Mouse (Mus musculus): ENCODE measurements around the gene Unc119.
A peak's percentile ranks its signal among the peaks of the same experiment; 100 is the strongest.

Unc119 gene

DNA sequence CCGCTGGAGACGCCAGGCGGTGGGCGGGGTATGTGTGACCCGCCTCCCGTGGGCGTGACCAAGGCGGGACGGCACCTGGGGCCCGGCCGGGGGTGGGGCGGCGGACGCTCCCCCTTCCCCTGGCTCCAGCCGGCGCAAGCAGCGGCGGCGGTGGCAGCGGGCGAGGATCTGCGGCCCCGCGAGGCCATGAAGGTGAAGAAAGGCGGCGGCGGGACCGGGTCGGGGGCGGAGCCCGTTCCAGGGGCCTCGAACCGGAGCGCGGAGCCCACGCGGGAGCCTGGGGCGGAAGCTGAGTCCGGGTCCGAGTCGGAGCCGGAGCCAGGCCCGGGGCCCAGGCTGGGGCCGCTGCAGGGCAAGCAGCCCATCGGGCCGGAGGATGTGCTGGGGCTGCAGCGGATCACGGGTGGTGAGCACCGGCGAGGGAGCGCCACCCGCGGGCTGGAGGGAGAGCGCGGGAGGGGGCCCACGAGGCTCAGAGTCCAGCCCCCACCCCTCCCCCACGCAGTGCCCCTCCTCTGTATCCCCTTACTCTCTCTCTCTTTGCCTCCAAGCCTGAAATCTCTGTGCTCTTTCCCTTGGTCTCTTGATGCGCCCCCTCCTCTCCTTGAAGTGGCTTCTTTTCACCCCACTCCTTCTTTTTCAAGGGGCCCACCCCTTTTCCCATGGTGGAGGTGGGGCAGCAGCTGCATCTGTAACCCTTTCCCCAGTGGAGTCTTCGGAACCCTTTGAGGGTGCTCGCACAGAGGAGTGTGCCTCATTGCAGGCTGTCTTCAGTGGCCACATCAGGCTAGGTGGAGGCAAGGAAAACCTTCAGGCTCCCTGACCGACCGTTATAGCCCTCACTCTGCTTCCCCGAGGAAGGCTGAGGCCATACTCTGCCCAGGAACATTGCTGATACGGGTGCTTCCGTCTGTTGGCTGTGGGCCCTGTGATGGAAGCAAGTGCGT is at the start of gene Unc119:
Gene Unc119 (plus strand): TSS at position 102 of the 947 bp plus-strand sequence.
- DNase-seq (ENCODE audit: low spot score in 2 of 2), result peak; percentile 62 to 76

DNA sequence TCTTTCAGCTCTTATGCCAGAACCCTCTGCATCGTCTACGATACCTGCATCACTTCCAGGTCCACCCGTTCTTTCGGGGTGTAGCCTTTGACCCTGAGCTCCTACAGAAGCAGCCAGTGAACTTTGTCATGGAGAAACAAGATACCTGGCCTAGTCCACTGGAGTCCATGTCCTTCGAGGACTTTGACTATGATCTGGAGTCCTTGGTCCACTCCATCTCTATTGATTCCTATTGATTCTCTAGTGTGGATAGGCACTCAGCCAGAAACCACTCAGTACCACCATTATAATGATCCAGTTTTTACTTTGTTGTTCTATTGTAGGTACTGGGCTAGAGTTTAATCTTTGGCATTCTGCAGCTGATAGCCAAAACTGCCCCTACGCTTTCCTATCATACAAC is 48.7 kb upstream of the Unc119 start:
- DNase-seq (ENCODE audit: low spot score in 2 of 2), result no peak

DNA sequence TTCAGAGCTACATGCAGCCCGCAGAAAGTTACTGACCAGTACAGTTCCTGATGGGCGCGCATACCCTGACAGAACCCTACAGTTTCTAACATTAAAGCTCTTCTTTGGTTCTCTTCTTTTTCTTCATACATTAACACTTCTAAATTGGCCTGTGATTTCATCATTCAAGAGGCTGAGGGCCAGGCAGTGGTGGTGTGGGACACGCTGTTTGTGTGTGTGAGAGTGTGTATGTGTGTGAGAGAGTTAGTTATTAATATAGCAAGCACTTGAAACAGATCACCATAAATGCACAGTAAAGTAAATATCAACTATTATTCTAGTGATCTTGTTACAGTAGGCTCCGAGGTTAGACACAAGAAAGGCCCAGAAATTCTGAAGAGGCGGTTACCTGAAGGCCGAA is 42.4 kb upstream of the Unc119 start:
- DNase-seq (ENCODE audit: low spot score in 2 of 2), result no peak

DNA sequence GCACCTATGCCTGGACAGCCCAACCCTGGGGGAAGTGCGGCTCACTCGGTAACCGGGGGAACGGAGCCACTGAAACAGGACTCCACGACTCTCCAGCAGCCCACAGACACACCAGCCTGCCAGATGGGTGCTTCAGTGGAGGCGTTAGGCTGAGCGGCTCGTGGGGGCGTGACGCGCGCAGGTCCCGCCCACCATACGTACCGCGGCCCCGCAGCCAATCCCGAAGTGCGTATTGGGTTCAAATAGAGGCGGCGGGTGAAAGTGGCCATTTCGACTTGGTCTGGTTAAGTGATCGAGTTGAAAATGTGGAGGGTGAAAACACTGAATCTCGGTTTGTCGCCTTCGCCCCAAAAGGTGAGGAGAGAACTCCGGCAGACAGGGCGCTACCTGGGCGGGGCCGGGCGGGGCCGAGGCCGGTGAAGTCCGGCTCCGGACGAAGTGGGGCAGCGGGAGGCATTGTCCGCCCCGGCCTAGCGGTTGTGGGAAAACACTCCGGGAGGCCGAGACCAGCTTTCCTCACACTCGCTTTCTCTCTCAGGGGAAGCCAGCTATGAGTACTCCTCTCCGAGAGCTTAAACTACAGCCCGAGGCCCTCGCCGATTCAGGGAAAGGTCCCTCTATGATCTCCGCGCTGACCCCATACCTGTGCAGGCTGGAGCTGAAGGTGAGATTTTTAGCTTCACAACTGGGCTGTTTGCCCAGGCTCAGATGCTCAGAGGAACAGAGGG is 41.8 kb upstream of the Unc119 start, which contains the start of gene Spag5:
Gene Spag5 (plus strand): TSS at position 173 of the 728 bp plus-strand sequence.
- peak; percentile 84 to 90 for DNase-seq (ENCODE audit: low spot score in 2 of 2)

DNA sequence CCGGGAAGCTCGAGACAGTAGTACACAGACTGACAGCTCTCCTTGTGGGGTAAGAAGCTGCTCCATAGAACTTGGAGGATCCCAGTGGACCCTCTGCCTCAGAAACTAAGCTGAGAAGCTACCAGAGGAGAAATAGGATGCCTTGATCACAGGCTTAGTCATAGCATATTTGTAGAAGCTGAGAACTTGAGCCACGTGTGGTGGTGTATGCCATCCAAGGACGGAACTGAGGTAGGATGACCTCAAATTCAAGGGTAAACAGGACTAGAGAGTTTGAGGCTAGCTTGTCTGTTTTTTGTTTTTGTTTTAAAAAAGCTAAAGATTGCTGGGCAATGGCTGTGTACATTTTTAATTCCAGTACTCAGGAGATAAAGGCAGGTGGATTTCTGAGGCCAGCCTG is 38.0 kb upstream of the Unc119 start:
- no peak for DNase-seq (ENCODE audit: low spot score in 2 of 2)

DNA sequence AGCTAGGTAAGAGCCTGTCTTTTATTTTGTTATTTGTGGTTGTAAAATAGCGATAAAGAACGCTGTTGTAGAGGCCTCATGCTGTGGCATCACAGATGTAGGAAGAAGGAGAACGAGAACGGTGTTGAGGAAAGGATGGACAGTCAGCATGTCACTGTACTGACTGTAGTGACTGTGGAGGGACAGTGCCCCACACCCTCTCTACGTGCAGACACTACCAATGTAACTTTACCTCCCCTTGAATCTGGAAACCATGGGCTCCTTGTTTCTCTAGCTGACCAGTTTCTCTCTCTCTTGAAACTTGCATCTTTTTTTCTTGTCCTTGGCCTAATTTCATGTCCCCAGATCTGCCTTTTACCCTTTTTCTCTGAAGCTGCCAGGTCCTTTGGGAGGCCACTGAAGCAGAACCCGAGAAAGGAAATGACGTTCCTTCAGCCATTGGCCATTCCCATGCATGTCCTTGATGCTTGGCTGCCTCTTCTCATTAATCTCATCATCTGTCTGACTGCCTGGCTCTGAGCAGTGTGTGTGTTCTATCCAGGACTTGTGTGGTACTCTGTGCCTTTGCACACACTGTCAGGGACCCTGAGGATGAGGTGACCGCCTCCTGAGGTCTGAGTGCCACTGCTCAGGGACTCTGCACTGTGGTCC is 32.3 kb upstream of the Unc119 start:
- no peak for DNase-seq (ENCODE audit: low spot score in 2 of 2)

DNA sequence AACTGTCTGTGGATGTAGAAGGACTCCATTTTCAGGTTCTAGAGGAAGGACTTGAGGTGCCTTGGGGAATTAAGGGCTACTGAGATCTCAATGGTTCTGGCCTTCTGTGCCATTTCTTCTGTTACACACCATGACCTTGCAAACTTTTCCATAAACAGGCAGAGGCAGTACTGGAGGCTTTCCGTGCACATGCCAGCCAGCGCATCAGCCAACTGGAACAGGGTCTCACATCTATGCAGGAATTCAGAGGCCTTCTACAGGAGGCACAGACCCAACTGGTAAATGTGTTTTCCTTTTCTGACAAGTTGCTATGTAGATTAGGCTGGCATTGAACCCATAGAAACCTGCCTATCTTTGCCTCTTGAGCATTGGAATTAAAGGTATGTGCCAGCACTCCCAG is 29.6 kb upstream of the Unc119 start:
- no peak for DNase-seq (ENCODE audit: low spot score in 2 of 2)

DNA sequence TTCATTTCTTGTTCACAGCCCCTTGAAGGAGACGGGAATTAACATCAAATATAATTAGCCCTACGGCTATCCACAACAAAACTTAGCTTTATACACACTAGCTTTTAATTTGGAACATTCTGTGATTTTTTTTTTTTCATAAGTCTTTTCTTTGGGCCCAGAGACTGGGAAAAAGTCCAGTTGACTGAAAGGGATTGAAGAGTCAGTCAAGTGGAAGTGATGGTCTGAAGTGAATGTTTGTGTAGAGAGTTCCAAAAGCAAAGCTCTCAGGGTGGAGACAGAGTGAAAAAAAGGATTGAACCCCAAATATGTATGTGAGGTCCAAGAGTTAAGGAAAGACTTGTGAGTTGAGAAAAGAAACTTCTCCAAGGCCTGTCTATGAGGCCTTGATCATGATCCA is 24.9 kb upstream of the Unc119 start:
- no peak for DNase-seq (ENCODE audit: low spot score in 2 of 2)

DNA sequence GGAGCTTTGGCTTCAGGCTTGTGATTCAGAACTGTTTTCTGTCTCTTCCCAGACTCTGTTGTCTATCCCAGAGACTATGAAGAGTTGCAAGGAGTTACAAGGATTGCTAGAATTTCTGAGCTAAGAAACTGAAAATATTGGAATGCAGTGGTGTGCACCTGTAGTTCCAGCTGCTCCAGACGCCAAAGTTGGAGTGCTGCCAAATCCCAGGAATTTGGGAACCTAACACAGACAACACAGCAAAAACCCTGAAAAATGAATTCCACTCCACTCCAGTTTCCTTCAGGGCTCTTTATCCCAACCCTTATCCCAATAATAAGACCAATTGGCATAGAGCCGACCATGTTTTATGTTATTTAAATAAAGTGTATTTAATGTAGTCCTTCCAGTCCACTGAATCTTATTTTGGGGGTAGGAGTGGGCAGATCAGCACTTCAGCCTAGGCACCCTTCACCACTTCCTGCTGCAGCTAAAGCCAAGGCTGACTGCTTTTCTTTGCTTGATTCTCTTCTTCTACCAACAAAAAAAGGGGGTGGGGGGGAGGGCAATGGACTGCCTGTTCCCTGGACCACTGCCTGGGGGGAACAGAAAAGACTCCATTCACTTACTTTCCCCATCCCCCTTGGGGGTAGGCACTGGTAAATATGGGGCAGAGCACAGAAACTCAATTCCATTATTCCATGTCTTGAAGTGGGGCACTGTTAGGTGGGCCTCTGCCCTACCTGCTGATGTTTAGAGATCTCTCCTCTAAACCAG is 21.0 kb upstream of the Unc119 start:
- no peak for DNase-seq (ENCODE audit: low spot score in 2 of 2)

DNA sequence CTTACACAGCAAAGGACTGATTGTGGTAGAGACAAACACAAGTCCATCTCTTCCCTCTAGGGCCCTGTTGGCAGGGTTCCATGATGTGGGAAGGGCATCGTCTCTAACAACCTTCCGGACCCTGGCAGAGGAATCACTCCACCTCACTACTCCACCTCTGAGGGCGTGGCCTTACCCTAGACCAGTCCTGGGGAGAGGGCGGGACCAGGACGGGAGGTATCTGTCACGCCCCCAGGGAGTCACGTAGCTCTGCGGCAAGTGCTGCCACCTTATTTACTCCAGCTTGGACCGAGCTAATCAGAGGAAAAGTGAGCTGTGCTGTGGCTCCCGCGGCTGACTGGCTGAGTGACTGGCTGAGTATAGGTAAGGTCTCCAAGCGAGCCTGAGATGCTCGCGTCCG is 20.4 kb upstream of the Unc119 start, which contains the start of gene Aldoc:
Gene Aldoc (plus strand): TSS at position 109 of the 400 bp plus-strand sequence.
- DNase-seq (ENCODE audit: low spot score in 2 of 2), result peak; percentile 63 to 83

DNA sequence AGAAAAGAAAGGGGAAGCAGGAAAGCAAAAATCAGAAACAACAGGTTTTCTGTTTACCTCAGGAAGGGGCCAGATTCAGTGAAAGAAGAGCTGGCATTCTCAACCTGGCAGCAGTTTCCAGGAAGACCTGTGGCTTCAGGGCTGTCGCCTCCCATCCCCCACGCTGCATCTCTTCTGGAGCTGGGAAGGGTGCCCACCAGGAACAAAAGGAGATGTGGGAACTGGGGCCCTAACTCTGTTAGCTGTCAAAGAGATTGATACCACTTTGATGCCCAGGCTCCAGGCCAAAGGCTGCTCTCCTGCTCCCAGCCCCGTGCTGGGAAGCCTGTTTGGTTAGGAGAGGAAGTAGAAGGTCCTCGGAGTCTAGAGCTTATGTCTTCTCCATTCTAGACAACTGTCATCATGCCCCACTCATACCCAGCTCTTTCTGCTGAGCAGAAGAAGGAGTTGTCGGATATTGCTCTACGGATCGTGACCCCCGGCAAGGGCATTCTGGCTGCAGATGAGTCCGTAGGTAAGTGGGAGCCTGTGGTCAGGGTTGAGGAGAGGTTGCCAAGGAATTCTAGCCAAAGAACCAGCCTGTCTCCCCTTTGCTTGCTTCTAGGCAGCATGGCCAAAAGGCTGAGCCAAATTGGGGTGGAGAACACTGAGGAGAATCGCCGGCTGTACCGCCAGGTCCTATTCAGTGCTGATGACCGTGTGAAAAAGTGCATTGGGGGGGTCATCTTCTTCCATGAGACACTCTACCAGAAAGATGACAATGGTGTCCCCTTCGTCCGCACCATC is 19.1 kb upstream of the Unc119 start:
- no peak for DNase-seq (ENCODE audit: low spot score in 2 of 2)

DNA sequence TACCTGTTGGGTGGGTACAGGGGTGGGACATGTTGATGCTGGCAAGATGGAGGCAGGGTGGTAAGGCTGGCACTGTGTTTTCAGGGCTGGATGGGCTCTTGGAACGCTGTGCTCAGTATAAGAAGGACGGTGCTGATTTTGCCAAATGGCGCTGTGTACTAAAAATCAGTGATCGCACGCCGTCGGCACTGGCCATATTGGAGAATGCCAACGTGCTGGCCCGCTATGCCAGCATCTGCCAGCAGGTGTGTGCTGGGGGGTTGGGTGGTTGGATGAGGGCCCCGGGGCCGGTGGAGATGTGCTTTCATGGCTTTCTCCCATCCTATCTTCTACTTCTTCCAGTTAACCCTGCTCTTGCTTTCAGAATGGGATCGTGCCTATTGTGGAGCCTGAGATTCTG is 18.3 kb upstream of the Unc119 start:
- DNase-seq (ENCODE audit: low spot score in 2 of 2), result no peak

DNA sequence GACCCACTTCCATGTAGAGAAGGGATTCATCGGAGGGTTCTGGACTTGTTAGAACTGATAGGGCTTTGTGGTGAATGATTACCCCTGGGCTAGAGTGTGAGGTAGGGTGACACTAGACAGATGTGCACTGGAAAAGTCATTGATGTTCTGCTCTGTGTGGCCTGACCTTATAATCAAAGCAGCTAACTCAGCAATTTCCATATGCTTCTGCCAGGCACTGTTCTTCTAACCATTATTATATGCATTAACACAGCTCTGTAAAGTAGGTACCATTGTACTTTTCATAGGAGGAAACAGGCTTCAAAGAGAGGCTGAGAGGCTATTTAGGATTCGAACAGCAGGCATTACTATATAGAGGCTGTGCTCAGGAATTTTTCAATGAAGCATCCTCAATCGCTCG is 16.1 kb upstream of the Unc119 start:
- DNase-seq (ENCODE audit: low spot score in 2 of 2), result no peak

DNA sequence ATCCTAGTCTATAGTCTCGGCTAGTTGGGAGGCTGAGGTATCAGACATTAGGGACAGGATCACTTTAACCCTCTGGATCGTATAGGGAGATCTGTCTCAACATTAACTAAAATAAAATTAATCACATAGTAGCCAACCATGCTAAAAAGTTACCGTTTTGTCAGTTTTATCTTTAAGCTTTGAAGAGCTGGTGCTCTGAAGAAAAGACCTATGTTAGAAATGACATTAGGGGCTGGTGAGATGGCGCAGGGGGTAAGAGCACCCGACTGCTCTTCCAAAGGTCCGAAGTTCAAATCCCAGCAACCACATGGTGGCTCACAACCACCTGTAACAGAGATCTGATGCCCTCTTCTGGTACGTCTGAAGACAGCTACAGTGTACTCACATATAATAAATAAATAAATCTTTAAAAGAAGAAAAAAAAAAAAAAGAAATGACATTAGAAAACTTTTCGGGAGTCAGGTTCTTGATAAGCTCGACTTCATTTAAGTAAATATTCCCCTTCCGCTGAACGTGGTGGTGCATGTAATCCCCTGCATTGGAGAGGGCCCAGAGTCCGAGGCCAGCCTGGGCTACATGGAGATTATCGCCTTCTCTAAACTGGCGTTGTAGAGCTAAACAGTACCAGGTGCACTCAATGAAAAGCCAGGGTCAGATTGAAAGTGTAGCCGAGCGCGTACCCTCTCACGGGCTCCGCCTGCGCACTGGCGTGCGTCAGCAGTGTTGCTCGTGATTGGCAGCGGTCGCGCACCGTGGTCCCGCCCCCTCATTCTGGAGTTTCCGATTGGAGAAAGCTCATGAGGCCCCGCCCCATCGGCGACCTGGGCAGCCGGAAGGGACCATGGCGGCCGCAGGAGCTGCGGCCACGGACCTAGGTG is 15.4 kb upstream of the Unc119 start, which contains the start of gene Pigs:
Gene Pigs (plus strand): TSS at position 782 of the 878 bp plus-strand sequence.
- DNase-seq (ENCODE audit: low spot score in 2 of 2), result peak; percentile 95 to 97

DNA sequence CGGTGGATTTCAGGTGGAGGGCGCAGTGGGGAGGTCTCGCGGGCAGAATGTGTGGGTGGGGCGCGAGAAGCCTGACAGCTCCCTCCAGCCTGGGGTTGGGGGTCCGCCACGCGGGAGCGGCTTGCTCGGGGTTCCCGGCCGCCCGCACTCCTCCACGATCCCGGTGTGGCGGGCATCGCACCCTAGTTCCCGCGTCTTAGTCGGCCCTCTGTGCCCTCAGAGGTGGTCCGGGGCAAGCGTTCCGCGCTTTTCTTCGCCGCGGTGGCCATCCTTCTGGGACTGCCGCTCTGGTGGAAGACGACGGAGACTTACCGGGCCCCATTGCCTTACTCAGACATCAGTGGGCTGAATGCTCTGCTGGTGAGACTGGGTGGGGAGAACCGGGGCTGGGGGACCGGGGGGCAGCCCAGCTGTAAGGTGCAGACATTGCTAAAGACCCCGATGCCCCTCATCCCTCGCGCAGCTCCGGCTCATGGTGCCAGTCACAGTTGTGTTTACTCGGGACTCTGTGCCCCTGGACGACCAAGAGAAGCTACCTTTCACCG is 14.7 kb upstream of the Unc119 start:
- no peak for DNase-seq (ENCODE audit: low spot score in 2 of 2)

DNA sequence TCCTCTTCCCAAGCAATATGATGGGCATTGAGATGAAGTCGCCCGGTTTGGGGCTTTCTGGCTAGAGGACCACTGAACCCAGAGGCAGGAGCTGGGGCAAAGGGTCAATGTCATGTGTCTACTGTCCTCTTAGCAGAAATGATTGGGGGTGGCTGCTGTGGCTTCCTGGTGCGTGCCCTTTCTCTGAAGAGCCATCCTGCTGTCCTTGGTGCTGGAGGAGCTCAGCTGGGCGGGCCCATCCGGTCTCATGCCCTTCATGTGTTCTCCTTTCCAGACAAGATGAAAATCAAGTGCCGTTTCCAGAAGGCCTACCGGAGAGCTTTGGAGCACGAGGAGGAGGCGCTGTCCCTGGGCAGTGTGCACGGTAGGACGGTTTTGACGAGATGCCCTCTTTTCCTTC is 10.6 kb upstream of the Unc119 start:
- DNase-seq (ENCODE audit: low spot score in 2 of 2), result no peak

DNA sequence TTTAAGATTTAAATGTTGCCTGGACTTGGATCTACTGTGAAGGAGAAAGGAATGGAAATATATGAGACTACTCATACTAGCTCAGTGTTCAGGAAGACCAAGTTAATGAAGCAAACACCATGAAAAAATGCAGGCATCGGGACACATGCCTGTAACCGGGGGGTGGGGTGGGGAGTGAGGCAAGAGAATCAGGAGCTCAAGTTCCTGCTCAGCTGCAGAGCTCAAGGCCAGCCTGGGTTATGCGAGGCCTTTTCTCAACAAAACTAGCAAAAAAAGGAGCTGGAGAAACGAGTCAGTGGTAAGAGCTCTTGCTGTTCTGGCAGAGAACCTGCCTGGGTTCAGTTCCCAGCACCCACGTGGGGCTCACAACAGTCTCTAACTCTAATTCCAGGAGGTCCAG is 9.3 kb upstream of the Unc119 start:
- no peak for DNase-seq (ENCODE audit: low spot score in 2 of 2)

DNA sequence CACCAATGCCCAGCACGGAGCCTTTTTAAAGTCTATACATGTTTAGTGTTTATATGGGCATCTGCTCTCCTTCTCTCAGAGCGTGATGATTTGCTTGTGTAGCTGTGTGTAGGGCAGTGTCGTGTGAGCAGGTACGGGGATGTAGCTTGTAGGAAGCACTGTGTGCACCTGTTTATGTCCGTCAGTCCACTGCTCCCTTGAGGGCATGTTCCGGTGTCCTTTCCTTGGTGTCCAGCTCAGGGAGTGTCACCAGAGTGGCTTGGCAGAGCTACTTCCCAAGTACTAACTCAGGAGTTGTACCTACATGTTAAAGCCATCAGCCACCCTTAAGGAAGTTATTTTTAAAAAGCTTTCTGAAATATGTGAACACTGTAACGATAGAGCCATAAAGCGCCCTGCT is 6.2 kb upstream of the Unc119 start:
- no peak for DNase-seq (ENCODE audit: low spot score in 2 of 2)

DNA sequence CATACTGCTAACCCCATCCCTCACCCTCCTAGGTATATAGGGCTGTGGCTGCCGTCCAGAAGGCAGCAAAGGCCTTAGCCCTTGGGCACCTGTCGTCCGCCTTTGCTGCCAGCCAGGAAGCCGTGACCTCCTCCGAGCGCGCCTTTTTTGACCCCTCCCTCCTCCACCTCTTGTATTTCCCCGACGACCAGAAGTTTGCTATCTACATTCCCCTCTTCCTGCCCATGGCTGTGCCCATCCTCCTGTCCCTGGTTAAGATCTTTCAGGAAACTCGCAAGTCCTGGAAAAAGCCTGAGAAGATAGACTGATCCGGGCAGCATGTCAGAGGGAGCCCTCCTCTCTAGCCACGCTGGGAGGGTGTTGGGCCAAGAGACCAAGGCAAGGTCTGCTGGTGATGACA is 1.6 kb upstream of the Unc119 start:
- no peak for DNase-seq (ENCODE audit: low spot score in 2 of 2)

Measured in urinary bladder, postnatal 36 days (tissue).